ENCODE assay signal across 8 mouse cellular contexts in the genomic region with DNA sequence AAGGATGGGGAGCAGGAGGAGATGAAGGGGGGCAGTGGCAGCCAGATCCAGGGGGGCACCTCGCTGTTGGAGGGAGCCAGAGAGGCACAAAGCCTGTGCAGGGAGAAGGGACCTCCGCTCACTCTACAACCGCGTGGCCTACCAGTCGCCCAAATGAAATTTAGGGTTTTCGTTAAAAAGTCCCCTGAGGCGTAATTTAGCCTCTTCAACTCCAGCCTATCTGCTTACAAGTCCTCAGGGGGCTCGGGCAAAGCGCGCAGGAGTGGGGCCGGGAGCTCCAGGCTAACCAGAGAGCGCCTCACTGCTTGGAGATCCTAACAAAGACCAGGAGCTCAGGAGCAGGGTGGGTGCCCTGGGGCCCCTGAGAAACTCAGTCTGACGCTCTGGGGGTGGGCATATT. TPM values are rescaled to one million over a fixed set of nuclear protein-coding genes. Genes with fewer than 3 reads are reported as not detected.
DNase-seq lines count a peak whose midpoint lies in the region; ATAC-seq lines count a peak whose summit lies in the region.

No protein-coding gene starts in this region.

- H3K4me3 ChIP-seq in forebrain, embryonic 15.5 days = peak overlapping the region; percentile 42
- peak overlapping the region; percentile 40 for H3K4me3 ChIP-seq in limb, embryonic 15.5 days

- WGBS in forebrain, embryonic 15.5 days = 2% methylated on average over 13 of the region's 13 CpGs
- WGBS in limb, embryonic 15.5 days = 9% methylated on average over 13 of the region's 13 CpGs

- ATAC-seq in forebrain, embryonic 15.5 days (replicated peaks) = peak; percentile 85
- ATAC-seq in limb, embryonic 15.5 days (ENCODE audit: insufficient number of reproducible peaks, low FRiP score, low TSS enrichment, low read depth) = peak; percentile 31

- no peaks in the 10 kb centered on the region for H3K27me3 ChIP-seq in forebrain, embryonic 15.5 days
- H3K27me3 ChIP-seq in limb, embryonic 15.5 days = no peaks in the 10 kb centered on the region

- no peaks in the 10 kb centered on the region for H3K36me3 ChIP-seq in forebrain, embryonic 15.5 days
- H3K36me3 ChIP-seq in limb, embryonic 15.5 days = no peaks in the 10 kb centered on the region

- H3K9me3 ChIP-seq in forebrain, embryonic 15.5 days = no peaks in the 10 kb centered on the region
- H3K9me3 ChIP-seq in limb, embryonic 15.5 days = no peaks in the 10 kb centered on the region

- peak; percentile 34 for DNase-seq in kidney, postnatal 10 days
- DNase-seq in kidney, postnatal 25 days = no peak
- DNase-seq in cerebellum, adult 9-11 months = peak; percentile 72
- DNase-seq in retina, embryonic 14.5 days (ENCODE audit: low spot score) = peak; percentile 71
- no peak for DNase-seq in ovary, postnatal 14 days (ENCODE audit: low spot score)
- DNase-seq in spleen, postnatal 4 days (ENCODE audit: low spot score in 2 of 2) = no peak

- peak overlapping the region; percentile 46 for H3K9ac ChIP-seq in forebrain, embryonic 15.5 days (replicated peaks)
- peak overlapping the region; percentile 42; the same call in 1 of the 2 replicates for H3K9ac ChIP-seq in limb, embryonic 15.5 days

- H3K27ac ChIP-seq in forebrain, embryonic 15.5 days (replicated peaks) = peak overlapping the region; percentile 93
- peak overlapping the region; percentile 80 for H3K27ac ChIP-seq in limb, embryonic 15.5 days

- peak overlapping the region; percentile 67 for H3K4me2 ChIP-seq in forebrain, embryonic 15.5 days (replicated peaks)
- H3K4me2 ChIP-seq in limb, embryonic 15.5 days = peak overlapping the region; percentile 86

- H3K4me1 ChIP-seq in forebrain, embryonic 15.5 days = peaks cover 33% of the 10 kb centered on the region
- H3K4me1 ChIP-seq in limb, embryonic 15.5 days = peaks cover 33% of the 10 kb centered on the region

RNA-seq across cellular contexts. Expression of a gene that starts 41.8 kb away (rescaled TPM):
- 0.36 and 0.95 TPM in 2 replicates for polyA plus RNA-seq in forebrain, embryonic 15.5 days (2015; fragmentation: Nextera tagmentation; extraction: Ambion mirVana)
- polyA plus RNA-seq in limb, embryonic 15.5 days (2015; fragmentation: Nextera tagmentation; extraction: Ambion mirVana) = 16.0 and 18.3 TPM in 2 replicates

Comparison
In these comparisons a context has a peak if more than half of its experiments do, and no peak if none do; other contexts are left out.
1. DNase-seq: peak in kidney, postnatal 10 days (single experiment), cerebellum, adult 9-11 months (single experiment) and retina, embryonic 14.5 days (single experiment); none in kidney, postnatal 25 days (0 of 2), ovary, postnatal 14 days (single experiment) and spleen, postnatal 4 days (0 of 2).